Mouse (Mus musculus): Measurements from ENCODE around the gene Olfr1318.

The Olfr1318 gene

DNA sequence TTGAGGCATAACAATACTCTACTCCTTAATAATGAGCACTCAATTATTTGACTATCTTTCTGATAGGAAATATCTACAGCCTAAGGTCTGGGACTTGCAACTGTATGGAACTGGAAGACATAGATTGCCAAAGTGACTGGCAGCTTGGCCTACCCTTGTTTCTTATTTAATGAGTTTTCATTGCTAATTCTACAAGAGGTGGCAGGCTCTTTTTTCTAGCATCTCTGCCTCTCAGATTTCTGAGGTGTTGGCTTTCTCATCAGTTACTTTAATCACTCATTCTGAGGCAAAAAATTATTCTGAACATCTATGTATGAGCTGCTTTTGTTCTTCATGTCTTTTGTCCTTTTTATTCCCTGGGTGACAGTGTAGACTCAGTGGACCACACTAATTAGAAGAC, at the start of gene Olfr1318:
TSS of gene Olfr1318 (plus strand) at position 301 of the 400 bp plus-strand sequence.
- DNase-seq = no peak

DNA sequence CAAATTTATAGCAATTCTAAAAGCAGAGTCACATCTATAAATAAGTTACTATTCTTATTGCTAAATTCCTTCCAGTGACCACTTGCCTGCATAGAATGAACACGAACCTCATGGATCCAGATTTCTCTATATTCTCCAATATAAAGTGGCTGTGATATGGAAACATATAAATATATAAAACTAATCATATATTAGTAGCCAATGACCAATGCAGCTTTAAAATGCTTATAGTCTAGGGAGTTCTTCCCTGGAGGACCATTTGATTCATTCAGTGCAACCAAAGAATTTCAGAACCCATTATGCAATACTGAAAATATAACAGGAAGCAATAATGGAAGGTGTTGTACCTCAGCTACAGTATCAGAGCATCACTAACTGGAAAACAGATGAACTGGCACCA, 38.7 kb upstream of the Olfr1318 start, which contains the start of gene Olfr1315-ps1:
TSS of gene Olfr1315-ps1 (minus strand) at position 101 of the 400 bp plus-strand sequence.
- no peak for DNase-seq

- DNase-seq = no peak
Observed at GRCm38 (mm10) chr2:112134877-112135276, 19.1 kb upstream of the Olfr1318 start, which contains the start of gene Olfr1316. TSS of gene Olfr1316 (minus strand) at chr2:112134977.

- no peak for DNase-seq
Observed at GRCm38 (mm10) chr2:112140029-112140428, 14.0 kb upstream of the Olfr1318 start, which contains the start of gene Olfr1317. TSS of gene Olfr1317 (plus strand) at chr2:112140329.

GRCm38 (mm10) chr2:112196859-112197258, 42.9 kb downstream of the Olfr1318 start:
- peak; percentile 15 to 48 for DNase-seq

- DNase-seq = no peak
Observed at GRCm38 (mm10) chr2:112203056-112203455, 49.1 kb downstream of the Olfr1318 start.

Data from lung, adult 18-20 months (tissue).